Mouse (Mus musculus) gastrocnemius, postnatal 14 days (tissue): ENCODE measurements at regions not wholly inside any gene's neighbourhood (a gene's known extent, or its start where the extent isn't known, plus 50 kb on each side); places are given as distances from the start of the nearest gene placed in this dataset.
"Not testable (repeated sequence)": the region's sequence is repeated elsewhere in the genome, so short reads cannot be mapped to it uniquely, and the experiment has no call there.

Experiments
- DNase-seq: peaks from one replicate; pipeline ENCODE4 v3.0.0; 2021; ENCODE audit warnings: mixed read lengths
- intact Hi-C: fragments of 180-260 bp; cut with DNase I; formaldehyde crosslinking; loops from one replicate; pipeline ENCODE4 v1.15.1; 2025; ENCODE audit warnings: low total_unique reads

GRCm38 (mm10) chr1:105900158-105900557 is 90.0 kb upstream of the Zcchc2 start:
- no peak for DNase-seq
- intact Hi-C loops = no loop called here

DNA sequence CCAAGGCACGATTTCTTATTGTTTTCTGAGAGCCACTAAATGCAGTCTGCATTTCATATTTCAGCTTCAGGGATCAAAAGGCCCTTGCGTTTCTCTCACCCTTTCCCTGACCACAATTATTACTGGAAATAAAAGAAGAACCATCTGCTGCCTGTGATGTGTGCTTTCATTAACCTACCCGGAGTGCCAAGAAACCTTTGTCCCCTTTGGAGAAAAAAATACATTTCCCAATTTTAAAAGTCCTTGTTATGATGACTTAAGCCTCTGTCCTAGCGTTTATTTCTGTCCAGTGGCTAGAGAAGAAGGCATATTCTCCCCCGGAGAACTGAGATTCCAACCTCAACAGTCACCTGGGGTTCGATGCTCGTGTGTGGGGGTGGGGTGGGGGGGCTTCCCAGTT is 89.3 kb upstream of the Zcchc2 start:
- intact Hi-C loops = no loop called here
- no peak for DNase-seq

GRCm38 (mm10) chr1:105903286-105904115 is 86.7 kb upstream of the Zcchc2 start:
- DNase-seq = no peak
- intact Hi-C loops = no loop called here

DNA sequence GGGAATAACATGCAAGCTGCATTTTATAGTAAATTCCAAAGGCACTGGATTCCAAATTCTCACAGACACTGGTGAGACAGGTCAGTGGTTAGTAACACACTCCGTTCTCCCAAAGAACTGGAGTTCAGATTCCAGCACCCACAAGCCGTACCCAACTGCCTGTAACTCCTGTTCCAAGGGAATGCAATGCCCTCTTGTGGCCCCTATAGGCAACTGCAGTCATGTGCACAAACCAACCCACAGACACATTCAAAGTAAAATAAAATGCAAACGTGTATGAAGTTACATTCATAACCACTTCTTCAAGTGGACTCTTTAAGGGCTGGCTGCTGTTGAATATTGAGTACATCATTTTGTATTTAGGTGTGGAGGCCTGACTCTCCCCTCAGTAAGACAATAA is 85.5 kb upstream of the Zcchc2 start:
- DNase-seq = no peak
- intact Hi-C loops = no loop called here

- intact Hi-C loops = no loop called here
- DNase-seq = peak; percentile 11
Observed at GRCm38 (mm10) chr1:105905785-105906426, 84.3 kb upstream of the Zcchc2 start.

DNA sequence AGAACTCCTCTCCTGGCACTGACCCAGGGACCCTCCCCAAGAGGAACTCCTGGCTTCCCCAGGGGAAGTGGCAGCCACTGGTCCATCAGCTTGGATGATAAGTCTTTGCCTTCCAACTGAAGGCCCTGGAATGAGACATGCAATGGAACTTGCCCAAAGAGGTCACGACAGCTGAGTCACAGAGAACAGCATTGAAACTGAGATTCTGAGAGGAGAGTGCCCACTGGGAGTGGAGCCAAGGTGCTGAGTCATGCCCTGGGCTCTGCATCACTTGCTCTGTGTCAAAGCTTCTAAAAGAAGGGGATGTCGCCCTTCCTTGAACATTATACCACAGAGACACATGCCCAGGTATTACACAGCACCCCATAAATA is 83.8 kb upstream of the Zcchc2 start:
- peak; percentile 87 for DNase-seq
- intact Hi-C loops = no loop called here

- no peak for DNase-seq
- intact Hi-C loops = no loop called here
Observed at GRCm38 (mm10) chr1:105908029-105908876, 82.0 kb upstream of the Zcchc2 start.

DNA sequence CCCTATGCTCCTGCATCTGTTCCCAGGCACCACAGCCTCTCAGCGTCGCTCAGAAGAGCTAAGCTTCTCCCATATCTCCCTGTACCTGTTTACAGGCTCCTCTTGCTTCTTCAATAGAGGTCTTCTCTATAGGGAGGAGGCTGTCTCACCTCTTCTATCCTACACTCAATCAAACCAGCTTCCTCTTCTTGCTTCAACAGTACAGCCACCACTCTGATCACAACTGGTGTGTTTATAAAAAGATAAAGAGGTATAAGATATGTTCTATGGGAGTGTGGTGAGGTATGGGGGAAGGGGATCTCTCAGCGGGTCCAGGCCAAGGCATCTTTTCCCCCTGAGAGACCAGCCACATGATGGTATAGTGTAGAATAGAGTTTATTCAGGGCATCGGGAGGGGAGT is 81.1 kb upstream of the Zcchc2 start:
- intact Hi-C loops = no loop called here
- no peak for DNase-seq

GRCm38 (mm10) chr1:105911714-105912113 is 78.5 kb upstream of the Zcchc2 start:
- intact Hi-C loops = no loop called here
- no peak for DNase-seq

- intact Hi-C loops = no loop called here
- no peak for DNase-seq
Observed at GRCm38 (mm10) chr1:105921842-105922241, 68.4 kb upstream of the Zcchc2 start.

DNA sequence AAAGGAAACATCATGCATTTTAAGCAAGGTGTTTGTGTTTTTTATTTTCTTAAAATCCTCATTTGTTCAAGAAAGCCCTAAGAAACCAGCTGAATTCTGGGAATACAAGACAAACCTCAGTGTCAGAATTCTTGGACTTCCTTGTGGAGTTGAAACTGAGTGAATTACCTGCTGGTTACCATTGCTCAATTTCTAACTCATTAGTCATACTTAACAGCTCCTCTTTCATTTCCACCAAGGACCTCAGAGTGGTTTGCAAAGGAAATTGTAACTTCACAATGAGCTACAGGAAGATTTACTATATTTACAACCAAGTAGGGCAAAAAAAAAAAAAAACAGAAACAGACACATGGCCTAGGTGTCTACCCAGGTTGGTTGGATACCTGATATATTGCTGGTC is 67.6 kb upstream of the Zcchc2 start:
- intact Hi-C loops = no loop called here
- DNase-seq = no peak

DNA sequence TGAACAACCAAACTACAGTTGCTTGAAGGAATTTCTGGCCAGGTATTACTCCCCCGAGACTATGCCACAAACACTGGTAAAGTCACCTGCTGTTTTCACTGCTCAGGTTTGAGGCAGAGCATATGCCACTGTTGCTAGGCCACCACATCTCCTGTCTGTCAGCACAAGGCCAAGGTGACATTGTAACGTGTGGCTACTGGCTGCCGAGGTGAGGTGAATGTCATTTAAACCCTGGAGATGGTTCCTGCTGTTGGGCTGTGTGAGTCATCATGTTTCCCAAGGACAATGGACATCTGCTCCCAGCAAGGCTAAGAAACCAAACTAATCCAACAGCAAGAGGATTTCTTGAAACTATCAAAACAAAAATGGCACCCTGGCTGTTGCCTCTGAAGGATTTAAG is 67.2 kb upstream of the Zcchc2 start:
- intact Hi-C loops = no loop called here
- DNase-seq = no peak

GRCm38 (mm10) chr1:105925617-105926370 is 64.4 kb upstream of the Zcchc2 start:
- intact Hi-C loops = no loop called here
- DNase-seq = no peak

- no peak for DNase-seq
- intact Hi-C loops = no loop called here
Observed at GRCm38 (mm10) chr1:105926871-105927270, 63.3 kb upstream of the Zcchc2 start.

GRCm38 (mm10) chr1:105930841-105931240 is 59.4 kb upstream of the Zcchc2 start:
- DNase-seq = no peak
- intact Hi-C loops = no loop called here

DNA sequence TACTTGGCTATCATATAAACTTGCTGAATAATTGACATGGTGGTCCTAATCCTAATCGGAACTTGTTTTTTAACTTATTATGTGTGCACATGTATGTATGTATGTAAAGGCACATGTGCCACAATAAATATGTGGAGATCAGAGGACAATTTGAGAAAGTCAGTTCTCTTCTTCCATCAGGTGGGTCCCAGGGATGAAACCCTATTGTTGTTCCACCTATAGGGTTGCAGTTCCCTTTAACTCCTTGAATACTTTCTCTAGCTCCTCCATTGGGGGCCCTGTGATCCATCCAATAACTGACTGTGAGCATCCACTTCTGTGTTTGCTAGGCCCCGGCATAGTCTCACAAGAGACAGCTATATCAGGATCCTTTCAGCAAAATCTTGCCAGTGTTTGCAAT is 56.0 kb upstream of the Zcchc2 start:
- intact Hi-C loops, DNase-seq: not testable (repeated sequence)
